Mouse (Mus musculus): ENCODE results near the gene Tcl1b4.

- no peak for TF ChIP-seq E2F4 (IDR thresholded peaks at IDR 0.05; ENCODE audit: insufficient read depth)
- no peak for TF ChIP-seq REST (IDR thresholded peaks at IDR 0.05; ENCODE audit: insufficient read depth, insufficient read length)
- no peak for TF ChIP-seq POLR2A (IDR thresholded peaks at IDR 0.05; ENCODE audit: insufficient read length, low read depth)
- no peak for TF ChIP-seq MYOG (IDR thresholded peaks at IDR 0.05; ENCODE audit: control insufficient read depth in 1 of 3, insufficient read depth in 1 of 3, insufficient read length in 2 of 3, low read depth in 2 of 3)
These were observed 32.6 kb downstream of the Tcl1b4 start for GRCm38 (mm10) chr12:105234362-105234761.
